Mouse (Mus musculus) midbrain, embryonic 15.5 days (tissue): Measurements from ENCODE around the gene B4galt3. TPM values are rescaled to one million over a fixed set of nuclear protein-coding genes. Genes with fewer than 3 reads are reported as not detected.
A peak's percentile ranks its signal among the peaks of the same experiment; 100 is the strongest.

Experiments used
- ATAC-seq: fragments of 200-750 bp; cut with Nextera tagmentation; replicated peaks from 2 replicates; pipeline ENCODE4 v1.8.0; 2017; ENCODE audit warnings: moderate TSS enrichment
- H3K27ac ChIP-seq: fragments of 300-500 bp; sonication (generic); 2 replicates; pipeline ENCODE4 v1.5.1; 2015; ENCODE audit warnings: mild to moderate bottlenecking, inconsistent platforms
- H3K27me3 ChIP-seq: fragments of 300-500 bp; sonication (generic); replicated peaks from 2 replicates; pipeline ENCODE4 v1.6.1; 2015; ENCODE audit warnings: inconsistent platforms
- H3K36me3 ChIP-seq: fragments of 300-500 bp; sonication (generic); replicated peaks from 2 replicates; pipeline ENCODE4 v1.6.1; 2015; ENCODE audit warnings: inconsistent platforms
- H3K4me1 ChIP-seq: fragments of 300-500 bp; sonication (generic); 2 replicates; pipeline ENCODE4 v1.6.1; 2015; ENCODE audit warnings: inconsistent platforms
- H3K4me2 ChIP-seq: fragments of 300-500 bp; sonication (generic); 2 replicates; pipeline ENCODE4 v1.6.1; 2015; ENCODE audit warnings: inconsistent platforms, mild to moderate bottlenecking, moderate library complexity
- H3K4me3 ChIP-seq: fragments of 300-500 bp; sonication (generic); 2 replicates; pipeline ENCODE4 v1.5.1; 2015; ENCODE audit warnings: mild to moderate bottlenecking, inconsistent platforms
- H3K9ac ChIP-seq: fragments of 300-500 bp; sonication (generic); 2 replicates; pipeline ENCODE4 v1.6.1; 2015; ENCODE audit warnings: mild to moderate bottlenecking, inconsistent platforms
- H3K9me3 ChIP-seq: fragments of 300-500 bp; sonication (generic); 2 replicates; pipeline ENCODE4 v1.6.1; 2016; ENCODE audit warnings: inconsistent platforms
- WGBS: fragments of 180-500 bp; shearing (Covaris S2); methylation state at CpG from one replicate; pipeline ENCODE4 v1.1.7; 2015; ENCODE audit warnings: mixed read lengths; 5-methylcytosine and 5-hydroxymethylcytosine counted together
- polyA plus RNA-seq: library from polyadenylated mRNA; unstranded; fragments of >200 nt; fragmentation: Nextera tagmentation; extraction: Ambion mirVana; gene quantifications from 2 replicates; pipeline ENCODE4 v1.2.1, GENCODE M21; 2015

Gene B4galt3
- polyA plus RNA-seq, 1 experiment from 2014 or later, result 112 TPM

DNA sequence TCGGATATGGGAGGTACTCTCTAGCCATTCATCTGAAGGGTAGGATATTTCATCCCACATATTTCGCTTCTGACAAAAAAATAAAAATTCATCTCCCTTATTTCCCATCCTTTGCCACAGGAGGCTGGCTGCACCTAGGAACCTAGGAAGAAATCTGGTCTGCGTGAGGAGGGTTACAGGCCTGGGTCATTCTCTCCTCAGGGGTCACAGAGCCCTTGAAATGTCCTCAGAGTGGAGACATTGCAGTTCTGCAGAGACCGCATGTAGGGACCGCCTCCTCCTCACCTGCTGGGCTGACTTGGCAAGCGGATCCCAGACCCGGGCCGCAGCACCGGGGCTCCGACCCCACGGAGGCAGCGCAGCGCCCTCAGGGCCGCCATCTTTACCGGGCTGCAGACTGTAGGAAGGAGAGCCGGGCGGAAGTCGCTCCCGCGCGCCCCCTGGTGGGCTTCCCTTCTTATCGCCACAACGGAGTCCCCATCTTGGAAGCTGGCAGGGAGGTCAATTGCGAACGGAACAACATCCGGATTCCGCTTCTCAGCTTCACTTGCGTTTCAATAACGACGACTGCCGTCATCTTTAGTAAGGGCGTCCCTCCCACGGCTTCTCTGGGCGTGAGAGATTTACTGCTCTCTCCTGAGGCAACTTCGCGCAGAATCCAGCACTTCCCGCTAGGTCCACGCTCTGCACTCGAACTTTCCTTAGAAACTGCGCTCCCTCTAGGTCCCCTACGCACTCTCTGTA is 23.2 kb upstream of the B4galt3 start:
- peak; percentile 94 for ATAC-seq
- peak overlapping the region; percentile 66 for H3K4me3 ChIP-seq
- under 1% methylated on average over 41 of the region's 41 CpGs for WGBS

DNA sequence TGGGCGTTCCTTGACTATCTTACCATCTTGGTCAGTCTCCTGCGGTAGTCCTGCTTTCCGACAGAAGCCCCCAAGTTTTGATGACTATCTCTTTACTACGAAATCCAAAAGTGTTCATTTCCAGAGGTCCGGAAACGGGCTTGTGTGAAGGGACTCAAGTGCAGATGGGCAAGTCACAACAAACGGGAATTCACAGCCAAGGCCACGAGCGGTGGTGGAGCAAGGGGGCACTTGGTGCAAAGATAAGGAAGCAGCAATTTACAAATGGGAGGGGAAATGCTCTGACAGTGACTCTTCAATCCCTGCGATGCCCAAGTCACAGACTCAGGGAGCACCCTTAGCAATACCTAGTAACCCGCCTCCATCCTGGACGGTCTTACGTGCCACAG is 22.7 kb upstream of the B4galt3 start:
- H3K4me3 ChIP-seq, result peak overlapping the region; percentile 66
- 15% methylated on average over 13 of the region's 13 CpGs for WGBS
- peaks cover 3% of the 10 kb centered on the region; the same call in 1 of the 2 replicates for H3K36me3 ChIP-seq
- H3K9ac ChIP-seq, result peak overlapping the region; percentile 26; the same call in 1 of the 2 replicates
- peaks cover 49% of the 10 kb centered on the region for H3K4me1 ChIP-seq
- peak overlapping the region; percentile 75 for H3K4me2 ChIP-seq
- peak overlapping the region; percentile 75 for H3K27ac ChIP-seq
- no peaks in the 10 kb centered on the region for H3K9me3 ChIP-seq
- H3K27me3 ChIP-seq, result no peaks in the 10 kb centered on the region
- ATAC-seq, result peak; percentile 9

More for the DNA sequence above, 23.2 kb upstream of the B4galt3 start:
- H3K9me3 ChIP-seq, result no peaks in the 10 kb centered on the region
- peak overlapping the region; percentile 75 for H3K4me2 ChIP-seq
- H3K27ac ChIP-seq, result peak overlapping the region; percentile 75
- peaks cover 3% of the 10 kb centered on the region; the same call in 1 of the 2 replicates for H3K36me3 ChIP-seq
- no peaks in the 10 kb centered on the region for H3K27me3 ChIP-seq
- H3K9ac ChIP-seq, result peak overlapping the region; percentile 81
- peaks cover 44% of the 10 kb centered on the region for H3K4me1 ChIP-seq

DNA sequence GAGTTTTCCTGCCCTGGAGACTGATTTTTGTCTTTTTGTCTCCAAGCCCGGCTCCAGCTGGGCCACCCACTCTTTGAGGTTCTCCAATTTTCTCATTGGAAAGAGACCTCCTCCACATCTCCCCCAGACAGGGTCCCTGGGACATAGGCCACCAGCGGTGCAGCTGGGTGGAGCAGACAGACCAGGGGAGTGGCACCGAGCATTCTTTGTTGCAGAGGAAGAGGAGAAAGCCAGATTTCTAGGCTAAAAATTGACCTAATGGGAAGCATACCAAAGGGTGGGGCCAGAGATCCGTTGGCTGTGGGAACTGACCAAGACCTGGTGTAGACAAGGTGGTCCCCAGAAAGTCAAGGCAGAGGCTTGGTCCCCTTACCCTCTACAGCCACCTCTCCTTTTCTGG is 22.2 kb upstream of the B4galt3 start:
- Histone ChIP-seq H3K27ac (peak overlapping the region; percentile 75), H3K4me3 (peak overlapping the region; percentile 66), H3K9ac (no peak overlapping the region), H3K9me3 (no peaks in the 10 kb centered on the region), H3K27me3 (no peaks in the 10 kb centered on the region), H3K4me1 (peaks cover 53% of the 10 kb centered on the region), H3K4me2 (peak overlapping the region; percentile 75), H3K36me3 (no peaks in the 10 kb centered on the region; the same call in 1 of the 2 replicates)
- ATAC-seq, result no peak
- WGBS, result 29% methylated on average over 4 of the region's 4 CpGs

- Histone ChIP-seq H3K4me3 (no peak overlapping the region), H3K4me1 (peaks cover 53% of the 10 kb centered on the region), H3K27me3 (no peaks in the 10 kb centered on the region), H3K9ac (no peak overlapping the region), H3K36me3 (no peaks in the 10 kb centered on the region; the same call in 1 of the 2 replicates), H3K27ac (0 out of 2 replicates have a peak overlapping the region, but pooled peaks have one; percentile 75), H3K4me2 (no peak overlapping the region), H3K9me3 (no peaks in the 10 kb centered on the region)
- no peak for ATAC-seq
- WGBS, result 39% methylated on average over 3 of the region's 3 CpGs
Observed at GRCm38 (mm10) chr1:171248386-171249226, 21.5 kb upstream of the B4galt3 start.

GRCm38 (mm10) chr1:171249913-171250600 is 20.1 kb upstream of the B4galt3 start, which contains the start of gene Adamts4:
TSS of gene Adamts4 (plus strand) at chr1:171250421.
- H3K27ac ChIP-seq, result peak within 1 kb of the TSS; percentile 45
- ATAC-seq, result no peak
- WGBS, result 18% methylated on average over 5 of the region's 5 CpGs
- H3K4me3 ChIP-seq, result peak within 1 kb of the TSS; percentile 30
- peaks cover 53% of the 10 kb centered on the region for H3K4me1 ChIP-seq
- peak within 1 kb of the TSS; percentile 43; the same call in 1 of the 2 replicates for H3K9ac ChIP-seq
- no peaks in the 10 kb centered on the region for H3K27me3 ChIP-seq
- H3K9me3 ChIP-seq, result no peaks in the 10 kb centered on the region
- H3K36me3 ChIP-seq, result no peaks in the 10 kb centered on the region
- H3K4me2 ChIP-seq, result peak within 1 kb of the TSS; percentile 56

DNA sequence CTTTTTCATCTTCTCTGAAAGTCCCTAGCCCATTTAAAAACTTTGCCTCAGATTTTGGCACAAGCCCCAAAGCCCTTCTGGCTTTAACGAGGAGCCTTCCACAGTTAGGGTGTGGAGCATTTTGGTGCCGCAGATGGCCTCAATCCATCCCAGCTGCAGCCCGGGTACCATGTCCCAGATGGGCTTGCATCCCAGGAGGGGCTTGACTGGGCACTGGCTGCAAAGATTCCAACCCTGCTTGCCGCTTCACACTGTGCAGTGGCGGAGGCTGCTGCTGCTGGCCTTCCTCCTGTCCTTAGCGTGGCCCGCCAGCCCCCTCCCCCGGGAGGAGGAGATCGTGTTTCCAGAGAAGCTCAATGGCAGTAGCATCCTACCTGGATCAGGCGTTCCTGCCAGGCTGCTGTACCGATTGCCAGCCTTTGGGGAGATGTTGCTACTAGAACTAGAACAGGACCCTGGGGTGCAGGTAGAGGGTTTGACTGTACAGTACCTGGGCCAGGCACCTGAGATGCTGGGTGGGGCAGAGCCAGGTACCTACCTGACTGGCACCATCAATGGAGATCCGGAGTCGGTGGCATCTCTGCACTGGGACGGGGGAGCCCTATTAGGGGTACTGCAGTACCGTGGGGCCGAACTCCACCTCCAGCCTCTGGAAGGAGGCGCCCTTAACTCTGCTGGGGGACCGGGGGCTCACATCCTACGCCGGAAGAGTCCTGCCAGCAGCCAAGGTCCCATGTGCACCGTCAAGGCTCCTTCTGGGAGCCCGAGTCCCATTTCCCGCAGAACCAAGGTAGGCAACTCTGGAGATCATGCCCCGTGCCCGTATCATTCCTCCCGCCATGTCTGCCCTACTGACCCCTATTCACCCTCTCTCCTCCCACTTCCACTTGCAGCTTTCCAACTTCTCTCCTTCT is 19.2 kb upstream of the B4galt3 start, which contains the start of gene Ndufs2:
TSS of gene Ndufs2 (minus strand) at position 709 of the 914 bp plus-strand sequence.
- Histone ChIP-seq H3K4me3 (peak within 1 kb of the TSS; percentile 30), H3K4me1 (peaks cover 47% of the 10 kb centered on the region)
- ATAC-seq, result no peak

DNA sequence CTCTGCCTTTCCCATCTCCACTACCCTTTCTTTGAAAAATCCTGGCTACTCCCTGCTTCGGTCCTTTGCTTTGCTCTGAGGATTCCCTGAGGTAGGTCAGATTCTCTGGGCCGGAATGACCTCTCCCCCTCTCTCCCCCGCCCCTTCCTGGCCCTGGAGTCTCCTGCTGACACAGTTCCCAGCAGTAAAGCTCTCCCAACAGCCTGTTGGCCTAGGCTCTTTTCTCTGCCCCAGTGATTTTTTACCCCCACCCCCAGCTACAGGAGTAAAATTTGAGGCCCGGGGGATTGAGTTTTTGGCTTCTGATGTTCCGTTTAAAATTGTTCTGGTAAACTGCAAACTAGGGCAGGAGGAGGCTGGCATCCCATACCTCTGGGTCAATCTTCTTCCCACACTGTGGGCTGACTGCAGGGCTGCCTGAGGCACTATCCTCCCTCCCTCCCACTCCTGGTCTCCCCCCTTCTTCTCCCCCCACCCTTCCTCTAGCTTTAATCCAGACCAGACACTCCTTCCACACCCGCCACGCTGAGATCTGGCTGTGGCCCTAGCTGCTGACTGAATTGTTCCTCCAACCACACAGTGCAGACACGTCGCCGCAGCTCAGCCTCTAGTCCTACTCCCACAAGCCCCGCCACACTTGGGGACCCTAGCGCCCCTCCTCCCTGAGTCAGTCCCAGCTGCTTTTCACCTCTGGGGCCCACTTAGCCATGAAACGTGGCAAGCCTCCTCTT is 18.4 kb upstream of the B4galt3 start:
- Histone ChIP-seq H3K27ac (peak overlapping the region; percentile 36; the same call in 1 of the 2 replicates), H3K4me3 (peak overlapping the region; percentile 30), H3K36me3 (no peaks in the 10 kb centered on the region), H3K27me3 (no peaks in the 10 kb centered on the region), H3K4me2 (peak overlapping the region; percentile 56), H3K4me1 (peaks cover 41% of the 10 kb centered on the region), H3K9ac (no peak overlapping the region; the same call in 1 of the 2 replicates), H3K9me3 (no peaks in the 10 kb centered on the region)
- WGBS, result 6% methylated on average over 13 of the region's 13 CpGs
- ATAC-seq, result peak; percentile 8; the same call in 1 of the 2 replicates

More for the DNA sequence above, 19.2 kb upstream of the B4galt3 start, which contains the start of gene Ndufs2:
- H3K4me2 ChIP-seq, result peak within 1 kb of the TSS; percentile 56
- H3K9ac ChIP-seq, result peak within 1 kb of the TSS; percentile 43; the same call in 1 of the 2 replicates
- H3K9me3 ChIP-seq, result no peaks in the 10 kb centered on the region
- 10% methylated on average over 26 of the region's 26 CpGs for WGBS
- H3K27ac ChIP-seq, result peak within 1 kb of the TSS; percentile 45
- no peaks in the 10 kb centered on the region for H3K27me3 ChIP-seq
- no peaks in the 10 kb centered on the region for H3K36me3 ChIP-seq

GRCm38 (mm10) chr1:171252415-171252814 is 17.7 kb upstream of the B4galt3 start:
- WGBS, result 46% methylated on average over 17 of the region's 17 CpGs
- no peak overlapping the region; the same call in 1 of the 2 replicates for H3K9ac ChIP-seq
- peak overlapping the region; percentile 56 for H3K4me2 ChIP-seq
- H3K9me3 ChIP-seq, result no peaks in the 10 kb centered on the region
- no peaks in the 10 kb centered on the region for H3K36me3 ChIP-seq
- peaks cover 42% of the 10 kb centered on the region for H3K4me1 ChIP-seq
- 0 out of 2 replicates have a peak overlapping the region, but pooled peaks have one; percentile 30 for H3K4me3 ChIP-seq
- ATAC-seq, result no peak
- H3K27me3 ChIP-seq, result no peaks in the 10 kb centered on the region
- peak overlapping the region; percentile 36; the same call in 1 of the 2 replicates for H3K27ac ChIP-seq

- no peaks in the 10 kb centered on the region for H3K9me3 ChIP-seq
- ATAC-seq, result no peak
- H3K27me3 ChIP-seq, result no peaks in the 10 kb centered on the region; the same call in 1 of the 2 replicates
- H3K9ac ChIP-seq, result no peak overlapping the region
- H3K36me3 ChIP-seq, result no peaks in the 10 kb centered on the region
- peaks cover 18% of the 10 kb centered on the region for H3K4me1 ChIP-seq
- H3K27ac ChIP-seq, result no peak overlapping the region
- H3K4me3 ChIP-seq, result no peak overlapping the region
- no peak overlapping the region for H3K4me2 ChIP-seq
- WGBS, result 90% methylated on average over 24 of the region's 24 CpGs
Observed at GRCm38 (mm10) chr1:171256095-171256818, 13.9 kb upstream of the B4galt3 start.
